ENCODE assay signal across 10 mouse cellular contexts in genomic region chrX:99316410-99317056, GRCm38 (mm10).
DNase-seq lines count a peak whose midpoint lies in the region; ATAC-seq and TF ChIP-seq lines count a peak whose summit lies in the region.
"Had no signal": no experiment of that assay in that cellular context is flagged by ENCODE, and none has a peak within 500 bp of the region (broad histone marks: within the 10 kb centered on the region; RNA-seq: fewer than 3 reads in every experiment).

No protein-coding gene starts in this region.

- H3K4me3 ChIP-seq in intestine, embryonic 15.5 days (replicated peaks): no peak overlapping the region
- H3K4me3 ChIP-seq in intestine, embryonic 16.5 days (ENCODE audit: low read length): no peak overlapping the region
- H3K4me3 ChIP-seq in gastrocnemius, adult 2 months: no peak overlapping the region
- no peak overlapping the region for H3K4me3 ChIP-seq in kidney, embryonic 16.5 days (ENCODE audit: low read length)
- no peak overlapping the region for H3K4me3 ChIP-seq in liver, embryonic 12.5 days
- H3K4me3 ChIP-seq: midbrain, embryonic 12.5 days had no signal

- no peak overlapping the region for H3K9ac ChIP-seq in intestine, embryonic 15.5 days
- no peak overlapping the region for H3K9ac ChIP-seq in intestine, embryonic 16.5 days (ENCODE audit: low read depth, low read length)
- H3K9ac ChIP-seq in kidney, embryonic 16.5 days (replicated peaks; ENCODE audit: low read length): no peak overlapping the region
- no peak overlapping the region for H3K9ac ChIP-seq in liver, embryonic 12.5 days
- H3K9ac ChIP-seq: midbrain, embryonic 12.5 days had no signal

- DNase-seq in cerebellum, adult 18-20 months: peak; percentile 86 to 87
- DNase-seq in gastrocnemius, adult 2 months: peak; percentile 79
- no peak for DNase-seq in thymus, postnatal 4 days

- H3K27me3 ChIP-seq in intestine, embryonic 15.5 days (replicated peaks): peaks cover 5% of the 10 kb centered on the region
- H3K27me3 ChIP-seq in intestine, embryonic 16.5 days (replicated peaks; ENCODE audit: control insufficient read depth, insufficient read depth, low read length): peaks cover 9% of the 10 kb centered on the region; the same call in 1 of the 2 replicates
- H3K27me3 ChIP-seq in kidney, embryonic 16.5 days (ENCODE audit: insufficient read depth, low read length): peaks cover 11% of the 10 kb centered on the region; the same call in 1 of the 2 replicates
- H3K27me3 ChIP-seq in liver, embryonic 12.5 days (replicated peaks): peaks cover 27% of the 10 kb centered on the region
- H3K27me3 ChIP-seq: CH12.LX had no signal

- 64% methylated on average over 4 of the region's 4 CpGs for WGBS in intestine, embryonic 15.5 days
- 73% methylated on average over 4 of the region's 4 CpGs for WGBS in intestine, embryonic 16.5 days
- WGBS in kidney, embryonic 16.5 days: 38% methylated on average over 4 of the region's 4 CpGs
- WGBS in liver, embryonic 12.5 days (ENCODE audit: insufficient replicate concordance): 68% methylated on average over 4 of the region's 4 CpGs

- intact Hi-C loops in gastrocnemius, adult 2 months (cut with DNase I): loop anchor here (10.0 kb wide), 1 partner anchor 182 kb away; the partner anchor contains the start of gene Efnb1

- H3K27ac ChIP-seq in intestine, embryonic 15.5 days: no peak overlapping the region
- no peak overlapping the region for H3K27ac ChIP-seq in intestine, embryonic 16.5 days (ENCODE audit: low read length)
- no peak overlapping the region for H3K27ac ChIP-seq in gastrocnemius, adult 2 months
- H3K27ac ChIP-seq in kidney, embryonic 16.5 days (ENCODE audit: low read length): peak overlapping the region; percentile 56
- no peak overlapping the region for H3K27ac ChIP-seq in liver, embryonic 12.5 days
- H3K27ac ChIP-seq: midbrain, embryonic 12.5 days had no signal

- no peak for TF ChIP-seq CTCF in gastrocnemius, adult 2 months (IDR thresholded peaks at IDR 0.05)

- H3K4me1 ChIP-seq in intestine, embryonic 15.5 days (replicated peaks): no peaks in the 10 kb centered on the region
- 0 out of 2 replicates have a peak, but pooled peaks cover 5% of the 10 kb centered on the region for H3K4me1 ChIP-seq in intestine, embryonic 16.5 days (ENCODE audit: control insufficient read depth, insufficient read depth, low read length)
- peaks cover 31% of the 10 kb centered on the region for H3K4me1 ChIP-seq in kidney, embryonic 16.5 days (ENCODE audit: insufficient read depth, low read length)
- H3K4me1 ChIP-seq in liver, embryonic 12.5 days: no peaks in the 10 kb centered on the region
- H3K4me1 ChIP-seq: midbrain, embryonic 12.5 days had no signal

- ATAC-seq in intestine, embryonic 15.5 days: 0 out of 2 replicates have a peak, but pooled peaks have one; percentile 25
- ATAC-seq in intestine, embryonic 16.5 days: no peak
- ATAC-seq in kidney, embryonic 16.5 days (ENCODE audit: low FRiP score, low TSS enrichment): peak; percentile 62
- ATAC-seq in liver, embryonic 12.5 days: no peak
- ATAC-seq in erythroid progenitor cell, adult 5-6 weeks (replicated peaks; ENCODE audit: low FRiP score, poor library complexity, severe bottlenecking): no peak

- H3K4me2 ChIP-seq in intestine, embryonic 15.5 days (replicated peaks): no peak overlapping the region
- no peak overlapping the region for H3K4me2 ChIP-seq in intestine, embryonic 16.5 days (ENCODE audit: low read depth, low read length)
- no peak overlapping the region for H3K4me2 ChIP-seq in kidney, embryonic 16.5 days (replicated peaks; ENCODE audit: low read depth, low read length)
- no peak overlapping the region for H3K4me2 ChIP-seq in liver, embryonic 12.5 days
- H3K4me2 ChIP-seq: midbrain, embryonic 12.5 days had no signal

- H3K36me3 ChIP-seq in intestine, embryonic 15.5 days: no peaks in the 10 kb centered on the region
- no peaks in the 10 kb centered on the region for H3K36me3 ChIP-seq in intestine, embryonic 16.5 days (ENCODE audit: control insufficient read depth, insufficient read depth, low read length)
- H3K36me3 ChIP-seq in kidney, embryonic 16.5 days (ENCODE audit: insufficient read depth, low read length): no peaks in the 10 kb centered on the region
- no peaks in the 10 kb centered on the region for H3K36me3 ChIP-seq in liver, embryonic 12.5 days
- H3K36me3 ChIP-seq: midbrain, embryonic 12.5 days had no signal

- no peaks in the 10 kb centered on the region for H3K9me3 ChIP-seq in intestine, embryonic 15.5 days
- H3K9me3 ChIP-seq in intestine, embryonic 16.5 days (ENCODE audit: control insufficient read depth, low read length): no peaks in the 10 kb centered on the region
- H3K9me3 ChIP-seq in kidney, embryonic 16.5 days (ENCODE audit: low read length): no peaks in the 10 kb centered on the region
- H3K9me3 ChIP-seq in liver, embryonic 12.5 days (replicated peaks): no peaks in the 10 kb centered on the region
- H3K9me3 ChIP-seq: midbrain, embryonic 12.5 days had no signal

Comparison
In these comparisons a context has a peak if more than half of its experiments do, and no peak if none do; other contexts are left out.
1. ATAC-seq: peak in intestine, embryonic 15.5 days (single experiment) and kidney, embryonic 16.5 days (single experiment); none in intestine, embryonic 16.5 days (single experiment), liver, embryonic 12.5 days (single experiment) and erythroid progenitor cell, adult 5-6 weeks (single experiment).